Mouse (Mus musculus) liver, embryonic 14.5 days (tissue): ENCODE data around the gene Ahsg.

ENCODE experiments used
- CTCF ChIP-seq: IDR thresholded peaks from 2 replicates; pipeline ENCODE4 v1.5.1; 2016; ENCODE audit warnings: antibody characterized with exemption, low read depth, control low read depth
- EP300 ChIP-seq: IDR thresholded peaks from 2 replicates; pipeline ENCODE4 v1.6.1; 2016; ENCODE audit warnings: antibody characterized with exemption, low read depth

- no peak for TF ChIP-seq CTCF
- no peak for TF ChIP-seq EP300
These were observed 29.1 kb downstream of the Ahsg start for GRCm38 (mm10) chr16:22919971-22920854.
